Mouse (Mus musculus): ENCODE data around the gene Ankrd6. TPM values are rescaled to one million over a fixed set of nuclear protein-coding genes. Genes with fewer than 3 reads are reported as not detected.

Gene Ankrd6
- total RNA-seq, 2 experiments from 2014 or later = 4.3 to 5.8 TPM

DNA sequence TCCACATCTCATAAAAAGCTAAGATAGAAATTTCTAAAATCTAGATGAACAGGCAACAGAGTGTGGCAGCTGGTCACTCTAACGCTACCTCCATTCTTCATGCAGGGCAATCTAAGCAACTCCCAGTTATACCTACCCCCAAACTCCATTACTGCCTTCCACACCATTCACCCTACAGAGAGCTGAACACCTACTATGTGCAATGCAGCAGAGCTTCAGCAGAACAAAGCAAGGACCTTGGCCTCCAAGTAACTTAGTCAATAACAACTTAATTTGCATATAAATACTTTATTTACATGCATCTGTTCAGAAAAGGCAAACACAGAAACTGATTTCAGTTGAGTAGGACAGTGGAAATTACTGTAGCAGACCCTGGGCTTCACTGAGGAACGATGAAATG lies 44.7 kb downstream of the Ankrd6 start:
- no peak for DNase-seq (ENCODE audit: low spot score in 2 of 2)

GRCm38 (mm10) chr4:32905381-32905780 lies 45.3 kb downstream of the Ankrd6 start:
- no peak for DNase-seq (ENCODE audit: low spot score in 2 of 2)

GRCm38 (mm10) chr4:32903826-32904225 lies 46.8 kb downstream of the Ankrd6 start:
- DNase-seq (ENCODE audit: low spot score in 2 of 2) = no peak

DNA sequence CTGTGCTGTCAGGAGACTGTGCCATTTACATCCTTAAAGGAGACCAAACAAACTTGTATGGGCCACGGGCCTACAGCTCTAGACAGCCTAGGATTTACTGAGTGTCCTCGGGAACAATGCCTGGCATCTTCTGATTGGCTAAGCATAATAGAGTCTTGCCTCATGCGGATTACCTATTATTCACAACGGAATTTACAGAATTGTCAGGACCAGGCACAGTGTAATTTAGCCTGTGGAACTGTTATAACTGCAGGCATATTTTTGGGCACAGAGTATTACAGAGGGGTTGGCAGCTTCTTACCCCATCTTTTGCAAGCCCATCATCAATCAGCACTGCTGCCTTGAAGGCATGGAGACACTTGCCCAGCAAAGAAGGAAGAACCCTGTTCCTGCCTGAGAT lies 51.6 kb downstream of the Ankrd6 start:
- DNase-seq (ENCODE audit: low spot score in 2 of 2) = no peak

DNA sequence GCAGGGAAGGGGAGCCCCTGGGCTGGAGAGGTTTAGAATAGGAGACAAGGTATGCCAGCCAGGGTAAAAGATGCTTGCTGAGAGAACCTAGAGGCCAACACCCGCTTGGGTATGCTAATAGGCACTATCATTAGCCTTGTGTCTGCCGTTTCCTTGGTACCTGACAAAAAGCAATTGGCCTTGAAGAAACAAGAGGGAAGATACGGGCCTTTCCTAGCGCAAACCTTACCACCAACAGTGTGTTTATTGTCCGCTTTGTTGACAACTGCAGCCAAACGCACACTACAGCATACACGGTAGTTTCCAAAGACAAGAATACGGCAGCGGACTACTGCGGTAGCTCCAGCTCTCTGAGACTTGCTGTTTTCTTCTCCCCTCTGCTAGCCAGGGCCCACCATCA lies 59.3 kb downstream of the Ankrd6 start:
- no peak for DNase-seq (ENCODE audit: low spot score in 2 of 2)

- DNase-seq (ENCODE audit: low spot score in 2 of 2) = no peak
These were observed 59.9 kb downstream of the Ankrd6 start for GRCm38 (mm10) chr4:32890735-32891098.

- no peak for DNase-seq (ENCODE audit: low spot score in 2 of 2)
These were observed 60.5 kb downstream of the Ankrd6 start for GRCm38 (mm10) chr4:32889996-32890734.

DNA sequence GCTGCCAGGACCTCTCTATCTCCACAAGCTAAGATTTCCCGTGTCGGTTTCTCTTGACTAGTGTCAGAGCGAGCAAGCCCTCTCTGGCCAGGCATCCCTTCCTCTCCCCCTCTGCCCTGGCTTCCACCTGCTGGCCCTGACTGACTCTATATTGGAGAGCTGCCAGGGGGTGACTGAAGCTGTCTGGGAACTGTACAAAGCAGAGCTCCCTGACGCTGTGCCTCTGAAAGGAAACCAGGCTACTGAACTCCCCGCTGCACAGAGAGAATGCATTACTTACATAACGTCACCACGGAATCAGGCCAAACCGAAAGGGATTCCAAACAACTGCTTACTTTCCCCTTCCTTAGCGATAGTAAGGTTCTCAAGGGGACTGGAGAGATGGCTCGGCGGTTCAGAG lies 61.4 kb downstream of the Ankrd6 start:
- DNase-seq (ENCODE audit: low spot score in 2 of 2) = peak; percentile 41 to 59

DNA sequence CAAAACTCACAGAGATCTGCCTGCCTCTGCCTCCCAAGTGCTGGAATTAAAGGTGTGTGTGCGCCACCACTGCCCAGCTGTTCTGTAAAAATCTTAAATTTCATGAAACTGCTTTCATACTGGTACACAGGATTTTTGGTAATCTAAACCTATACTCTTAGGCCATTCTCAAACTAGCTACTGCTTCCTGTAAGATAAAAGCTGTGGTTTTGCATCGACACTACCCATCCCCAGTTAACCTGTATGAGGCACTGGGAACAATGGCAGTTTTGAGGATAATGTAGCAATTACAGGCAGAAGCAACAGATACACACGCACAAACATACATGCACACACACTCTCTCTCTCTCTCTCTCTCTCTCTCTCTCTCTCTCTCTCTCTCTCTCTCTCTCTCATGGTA lies 64.2 kb downstream of the Ankrd6 start:
- DNase-seq (ENCODE audit: low spot score in 2 of 2) = no peak

- DNase-seq (ENCODE audit: low spot score in 2 of 2) = no peak
These were observed 66.0 kb downstream of the Ankrd6 start for GRCm38 (mm10) chr4:32884599-32884998.

- DNase-seq (ENCODE audit: low spot score in 2 of 2) = no peak
These were observed 69.6 kb downstream of the Ankrd6 start for GRCm38 (mm10) chr4:32881001-32881400.

DNA sequence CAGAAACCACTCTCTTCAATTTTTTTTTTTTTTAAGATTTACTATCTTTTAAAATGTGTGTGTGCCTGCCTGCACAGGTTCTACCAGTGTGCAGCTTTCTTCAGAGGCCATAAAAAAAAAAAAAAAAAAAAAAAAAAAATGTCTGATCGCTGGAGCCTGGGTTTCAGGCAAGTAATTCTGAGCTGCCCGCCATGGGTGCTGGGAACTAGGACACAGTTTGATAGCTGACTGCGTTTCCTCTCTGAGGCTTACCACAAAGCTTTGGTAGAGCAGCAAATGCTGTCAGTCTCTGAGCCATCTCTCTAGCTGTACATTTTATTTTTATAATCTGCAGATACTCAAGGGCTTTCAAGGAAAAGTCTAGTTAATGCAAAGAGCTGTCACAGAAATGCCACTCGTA lies 76.0 kb downstream of the Ankrd6 start:
- DNase-seq (ENCODE audit: low spot score in 2 of 2) = no peak

DNA sequence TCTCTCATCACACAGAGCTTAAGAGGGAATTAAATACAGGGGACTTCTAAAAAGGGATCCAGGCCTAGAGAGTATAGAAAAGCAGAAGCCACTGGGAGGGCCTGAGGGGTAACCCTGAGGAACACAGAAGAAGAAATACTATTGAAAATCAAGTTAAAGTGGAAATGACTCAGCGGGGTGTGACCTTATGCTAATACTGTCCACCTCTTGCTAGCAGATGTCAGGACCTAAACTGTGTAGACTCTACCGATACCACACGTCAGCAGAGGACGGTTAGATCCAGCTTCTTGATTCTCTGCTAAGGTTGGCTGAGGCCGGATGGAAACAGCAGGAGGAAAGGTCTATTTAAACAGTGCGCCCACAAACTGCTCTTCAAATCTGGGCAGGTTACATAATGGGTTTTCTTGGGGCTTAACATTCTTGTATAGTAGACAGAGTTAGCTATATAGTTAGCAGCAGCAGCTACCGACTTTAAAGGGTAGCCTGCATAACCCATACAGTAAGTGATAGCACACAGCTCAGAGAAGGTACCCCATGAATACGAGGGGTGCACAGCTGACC lies 78.4 kb downstream of the Ankrd6 start:
- no peak for DNase-seq (ENCODE audit: low spot score in 2 of 2)

- no peak for DNase-seq (ENCODE audit: low spot score in 2 of 2)
These were observed 81.3 kb downstream of the Ankrd6 start for GRCm38 (mm10) chr4:32869370-32869769.

GRCm38 (mm10) chr4:32868858-32869257 lies 81.8 kb downstream of the Ankrd6 start:
- no peak for DNase-seq (ENCODE audit: low spot score in 2 of 2)

GRCm38 (mm10) chr4:32868437-32868836 lies 82.2 kb downstream of the Ankrd6 start:
- no peak for DNase-seq (ENCODE audit: low spot score in 2 of 2)

DNA sequence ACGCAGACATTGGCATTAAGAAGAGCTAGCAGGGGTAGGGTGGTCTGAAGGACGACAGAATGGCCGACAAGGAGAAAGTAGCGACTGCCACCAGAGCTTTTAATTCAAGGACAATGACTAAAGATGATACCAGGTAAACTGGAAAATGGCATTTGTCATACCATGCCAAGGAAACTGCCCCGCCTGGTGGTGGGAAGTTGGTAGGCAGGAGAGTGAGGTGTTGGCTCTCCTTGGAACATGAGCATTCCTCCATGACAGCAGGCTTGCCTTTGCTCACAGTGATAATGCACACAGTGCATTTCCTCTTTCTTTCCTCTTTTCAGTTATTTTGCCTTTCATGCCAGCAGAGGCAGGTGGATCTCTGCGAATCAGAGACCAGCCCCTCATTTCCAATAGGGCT lies 83.2 kb downstream of the Ankrd6 start:
- DNase-seq (ENCODE audit: low spot score in 2 of 2) = no peak

- no peak for DNase-seq (ENCODE audit: low spot score in 2 of 2)
These were observed 85.8 kb downstream of the Ankrd6 start for GRCm38 (mm10) chr4:32864867-32865242.

- DNase-seq (ENCODE audit: low spot score in 2 of 2) = no peak
These were observed 86.3 kb downstream of the Ankrd6 start for GRCm38 (mm10) chr4:32864131-32864866.

DNA sequence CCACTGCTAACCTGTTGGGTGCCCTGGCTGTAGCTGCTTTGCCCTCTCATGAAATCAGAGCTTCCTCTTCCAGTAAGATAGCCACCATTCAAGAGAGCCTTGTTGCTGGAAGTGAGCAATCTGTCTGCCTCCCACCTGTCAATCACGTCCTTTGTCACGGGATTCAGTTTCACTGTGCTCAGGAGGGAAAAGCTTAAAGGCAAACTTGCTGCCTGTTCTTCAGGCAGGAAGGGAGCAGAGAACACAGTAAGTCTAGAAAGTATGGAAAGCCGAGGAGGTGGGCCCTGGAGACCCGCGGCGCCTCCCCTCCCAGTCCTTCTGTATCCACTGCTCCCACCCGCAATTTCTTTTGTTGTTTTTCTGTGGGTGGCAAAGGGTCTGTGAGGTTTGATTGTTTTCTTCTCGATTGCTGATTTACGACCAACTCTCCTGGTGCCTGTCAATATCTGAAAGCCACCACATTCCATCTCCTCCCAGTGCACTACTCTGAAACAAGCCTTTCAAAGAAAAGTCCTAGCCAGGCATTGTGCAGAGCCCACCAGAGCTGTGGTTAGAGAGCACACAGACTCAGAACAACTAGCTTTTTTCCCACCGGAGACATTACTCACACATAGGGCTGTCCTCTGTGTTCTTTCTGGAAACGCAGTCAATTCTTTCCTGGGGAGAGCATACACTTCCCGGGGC lies 87.1 kb downstream of the Ankrd6 start:
- DNase-seq (ENCODE audit: low spot score in 2 of 2) = no peak

GRCm38 (mm10) chr4:32862751-32863446 lies 87.7 kb downstream of the Ankrd6 start:
- no peak for DNase-seq (ENCODE audit: low spot score in 2 of 2)
